Mouse (Mus musculus) hindbrain, embryonic 13.5 days (tissue): ENCODE results near the gene Arhgef26. TPM values are rescaled to one million over a fixed set of nuclear protein-coding genes. Genes with fewer than 3 reads are reported as not detected.

Experiments used
- ATAC-seq: fragments of 200-750 bp; cut with Nextera tagmentation; 2 replicates; pipeline ENCODE4 v1.8.0; 2017; ENCODE audit warnings: moderate TSS enrichment; ENCODE audit not compliant: low FRiP score
- H3K27ac ChIP-seq: fragments of 300-500 bp; sonication (generic); 2 replicates; pipeline ENCODE4 v1.5.1; 2015; ENCODE audit warnings: inconsistent platforms, mild to moderate bottlenecking, moderate library complexity
- H3K27me3 ChIP-seq: fragments of 300-500 bp; sonication (generic); 2 replicates; pipeline ENCODE4 v1.6.1; 2015; ENCODE audit warnings: mild to moderate bottlenecking, inconsistent platforms
- H3K36me3 ChIP-seq: fragments of 300-500 bp; sonication (generic); 2 replicates; pipeline ENCODE4 v1.6.1; 2015; ENCODE audit warnings: mild to moderate bottlenecking, inconsistent platforms
- H3K4me1 ChIP-seq: fragments of 300-500 bp; sonication (generic); replicated peaks from 2 replicates; pipeline ENCODE4 v1.6.1; 2015; ENCODE audit warnings: inconsistent platforms
- H3K4me2 ChIP-seq: fragments of 300-500 bp; sonication (generic); 2 replicates; pipeline ENCODE4 v1.6.1; 2015; ENCODE audit warnings: inconsistent platforms, mild to moderate bottlenecking, moderate library complexity
- H3K4me3 ChIP-seq: fragments of 300-500 bp; sonication (generic); 2 replicates; pipeline ENCODE4 v1.5.1; 2015; ENCODE audit warnings: mild to moderate bottlenecking, inconsistent platforms
- H3K9ac ChIP-seq: fragments of 300-500 bp; sonication (generic); 2 replicates; pipeline ENCODE4 v1.6.1; 2015; ENCODE audit warnings: mild to moderate bottlenecking, inconsistent platforms
- H3K9me3 ChIP-seq: fragments of 300-500 bp; sonication (generic); 2 replicates; pipeline ENCODE4 v1.6.1; 2016; ENCODE audit warnings: inconsistent platforms
- WGBS: fragments of 180-500 bp; shearing (Covaris S2); methylation state at CpG from one replicate; pipeline ENCODE4 v1.1.7; 2015; 5-methylcytosine and 5-hydroxymethylcytosine counted together
- polyA plus RNA-seq: library from polyadenylated mRNA; unstranded; fragments of >200 nt; fragmentation: Nextera tagmentation; extraction: Ambion mirVana; gene quantifications from 2 replicates; pipeline ENCODE4 v1.2.1, GENCODE M21; 2015

Arhgef26 gene
- polyA plus RNA-seq, 1 experiment from 2014 or later: 14.2 TPM

GRCm38 (mm10) chr3:62394284-62394683 is 56.1 kb downstream of the Arhgef26 start:
- H3K27me3 ChIP-seq: no peaks in the 10 kb centered on the region
- peaks cover 7% of the 10 kb centered on the region; the same call in 1 of the 2 replicates for H3K4me1 ChIP-seq
- no peaks in the 10 kb centered on the region for H3K36me3 ChIP-seq
- ATAC-seq: 0 out of 2 replicates have a peak, but pooled peaks have one; percentile 36
- H3K9me3 ChIP-seq: no peaks in the 10 kb centered on the region
- no peak overlapping the region for H3K27ac ChIP-seq
- no peak overlapping the region for H3K4me3 ChIP-seq
- 14% methylated on average over 7 of the region's 7 CpGs for WGBS
- no peak overlapping the region for H3K4me2 ChIP-seq
- H3K9ac ChIP-seq: no peak overlapping the region

- Histone ChIP-seq H3K9ac (no peak overlapping the region), H3K27ac (no peak overlapping the region), H3K4me2 (no peak overlapping the region), H3K27me3 (no peaks in the 10 kb centered on the region), H3K4me1 (peaks cover 7% of the 10 kb centered on the region; the same call in 1 of the 2 replicates), H3K9me3 (no peaks in the 10 kb centered on the region), H3K4me3 (no peak overlapping the region), H3K36me3 (no peaks in the 10 kb centered on the region)
- ATAC-seq: no peak
- 82% methylated on average over 5 of the region's 5 CpGs for WGBS
These were observed 57.2 kb downstream of the Arhgef26 start for GRCm38 (mm10) chr3:62395368-62395767.

GRCm38 (mm10) chr3:62396109-62396508 is 58.0 kb downstream of the Arhgef26 start:
- H3K9me3 ChIP-seq: no peaks in the 10 kb centered on the region
- H3K4me3 ChIP-seq: no peak overlapping the region
- no peak for ATAC-seq
- no peaks in the 10 kb centered on the region for H3K27me3 ChIP-seq
- no peak overlapping the region for H3K4me2 ChIP-seq
- peaks cover 7% of the 10 kb centered on the region; the same call in 1 of the 2 replicates for H3K4me1 ChIP-seq
- no peaks in the 10 kb centered on the region for H3K36me3 ChIP-seq
- WGBS: 76% methylated on average over 5 of the region's 5 CpGs
- no peak overlapping the region for H3K9ac ChIP-seq
- no peak overlapping the region for H3K27ac ChIP-seq

DNA sequence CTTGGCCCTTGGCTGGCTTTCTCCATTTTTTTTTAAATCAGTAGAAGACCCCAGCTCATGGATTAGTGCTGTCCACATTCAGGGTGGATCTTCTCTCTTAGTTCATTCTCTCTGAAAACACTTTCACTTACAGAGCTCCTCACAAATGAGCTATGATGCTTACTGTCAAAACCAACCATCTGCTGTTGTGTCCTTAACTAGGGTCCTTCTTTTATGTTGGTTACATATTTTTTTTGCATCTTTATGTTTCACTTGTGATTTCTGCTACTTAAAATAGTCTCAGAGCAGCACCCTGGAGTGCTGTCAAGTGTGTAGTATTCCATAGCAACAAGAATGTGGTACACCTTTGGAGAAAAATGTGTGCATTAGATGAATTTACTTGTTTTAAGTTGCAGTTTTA is 60.0 kb downstream of the Arhgef26 start:
- no peak overlapping the region for H3K27ac ChIP-seq

DNA sequence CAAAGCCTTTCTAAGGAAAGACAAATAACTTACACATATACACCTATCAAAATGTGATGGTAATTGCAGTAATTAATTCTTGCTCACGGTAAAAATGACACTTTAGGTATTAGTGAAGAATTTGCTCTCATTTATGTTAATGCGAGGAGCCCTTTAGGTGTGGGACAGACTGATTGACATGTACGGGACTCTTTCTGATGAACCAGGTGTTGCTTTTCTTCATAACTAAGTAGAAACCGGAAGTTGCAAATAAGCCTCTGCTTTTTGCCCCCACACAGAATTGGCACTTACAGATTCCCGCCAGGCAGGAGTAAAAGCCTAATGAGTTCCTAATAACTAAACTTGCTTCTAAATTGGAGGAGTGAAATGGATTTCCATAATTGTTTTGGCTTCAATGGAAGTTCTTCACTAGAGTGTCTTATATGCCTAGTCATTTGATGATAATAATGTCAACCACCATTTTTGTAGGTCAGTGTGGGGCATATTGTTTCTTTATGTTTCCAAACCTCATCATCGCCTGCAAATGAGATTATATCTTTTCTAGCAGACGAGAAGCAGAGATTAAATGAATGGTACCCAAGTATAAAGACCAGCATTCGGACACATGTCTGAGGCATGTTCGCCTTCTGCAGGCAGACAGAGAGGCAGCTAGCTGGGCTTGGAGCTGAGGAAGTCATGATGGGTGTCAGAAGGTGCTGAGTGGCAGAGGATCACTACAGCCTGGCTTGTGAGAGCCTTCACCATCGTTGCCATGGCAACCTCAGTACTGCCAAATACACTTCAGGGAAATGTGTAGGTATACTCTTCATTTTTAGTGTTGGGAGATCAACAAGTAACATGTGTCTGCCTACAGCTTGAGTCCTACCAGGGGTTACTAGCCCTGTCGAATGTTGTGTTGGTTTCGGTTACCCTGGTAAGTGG is 61.9 kb downstream of the Arhgef26 start:
- ATAC-seq: no peak
- Histone ChIP-seq H3K36me3 (no peaks in the 10 kb centered on the region), H3K9me3 (no peaks in the 10 kb centered on the region), H3K4me3 (no peak overlapping the region), H3K27ac (no peak overlapping the region), H3K4me1 (peaks cover 3% of the 10 kb centered on the region; the same call in 1 of the 2 replicates), H3K27me3 (no peaks in the 10 kb centered on the region), H3K4me2 (no peak overlapping the region), H3K9ac (no peak overlapping the region)
- 88% methylated on average over 12 of the region's 12 CpGs for WGBS

More for the DNA sequence above, 60.0 kb downstream of the Arhgef26 start:
- Histone ChIP-seq H3K4me2 (no peak overlapping the region), H3K9me3 (no peaks in the 10 kb centered on the region), H3K36me3 (no peaks in the 10 kb centered on the region), H3K4me1 (peaks cover 7% of the 10 kb centered on the region; the same call in 1 of the 2 replicates), H3K27me3 (no peaks in the 10 kb centered on the region), H3K4me3 (no peak overlapping the region), H3K9ac (no peak overlapping the region)
- ATAC-seq: no peak

GRCm38 (mm10) chr3:62402466-62402865 is 64.3 kb downstream of the Arhgef26 start:
- WGBS: 95% methylated on average over 2 of the region's 2 CpGs
- ATAC-seq: no peak
- no peak overlapping the region for H3K27ac ChIP-seq

GRCm38 (mm10) chr3:62404477-62405246 is 66.5 kb downstream of the Arhgef26 start:
- no peak overlapping the region for H3K27ac ChIP-seq
- H3K27me3 ChIP-seq: no peaks in the 10 kb centered on the region
- H3K4me1 ChIP-seq: 0 out of 2 replicates have a peak, but pooled peaks cover 3% of the 10 kb centered on the region
- no peak overlapping the region for H3K4me2 ChIP-seq
- H3K9ac ChIP-seq: no peak overlapping the region
- ATAC-seq: no peak
- H3K36me3 ChIP-seq: no peaks in the 10 kb centered on the region
- H3K4me3 ChIP-seq: no peak overlapping the region
- H3K9me3 ChIP-seq: no peaks in the 10 kb centered on the region
- WGBS: 76% methylated on average over 7 of the region's 7 CpGs

More at GRCm38 (mm10) chr3:62402466-62402865, 64.3 kb downstream of the Arhgef26 start:
- H3K9ac ChIP-seq: no peak overlapping the region
- no peaks in the 10 kb centered on the region for H3K9me3 ChIP-seq
- no peaks in the 10 kb centered on the region for H3K27me3 ChIP-seq
- no peaks in the 10 kb centered on the region for H3K36me3 ChIP-seq
- no peak overlapping the region for H3K4me2 ChIP-seq
- no peaks in the 10 kb centered on the region for H3K4me1 ChIP-seq
- H3K4me3 ChIP-seq: no peak overlapping the region

GRCm38 (mm10) chr3:62409555-62410182 is 71.5 kb downstream of the Arhgef26 start:
- Histone ChIP-seq H3K9ac (no peak overlapping the region), H3K4me3 (no peak overlapping the region), H3K4me2 (no peak overlapping the region), H3K4me1 (0 out of 2 replicates have a peak, but pooled peaks cover 8% of the 10 kb centered on the region), H3K27ac (peak overlapping the region; percentile 14; the same call in 1 of the 2 replicates), H3K9me3 (no peaks in the 10 kb centered on the region), H3K36me3 (no peaks in the 10 kb centered on the region), H3K27me3 (no peaks in the 10 kb centered on the region)
- peak; percentile 71 for ATAC-seq
- WGBS: 11% methylated on average over 8 of the region's 8 CpGs

DNA sequence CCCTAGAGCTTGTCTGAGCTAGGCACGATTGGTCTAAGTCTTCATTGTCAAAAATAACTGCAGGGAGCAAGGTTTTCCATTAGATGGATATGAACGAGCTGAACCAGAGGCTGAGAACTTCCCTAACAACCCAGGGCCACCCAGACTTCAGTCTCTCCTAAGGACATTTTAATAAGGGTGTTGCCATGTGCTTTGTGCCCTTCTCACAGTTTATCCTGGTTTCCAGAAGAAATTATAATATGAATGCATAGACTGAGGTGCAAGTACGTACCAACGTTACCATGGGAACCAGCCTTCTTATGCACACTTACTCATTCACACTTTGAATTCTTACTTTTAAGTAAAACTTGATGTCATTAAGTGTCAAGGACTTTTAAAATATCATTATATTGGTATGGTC is 72.3 kb downstream of the Arhgef26 start:
- H3K4me1 ChIP-seq: 0 out of 2 replicates have a peak, but pooled peaks cover 8% of the 10 kb centered on the region
- H3K4me2 ChIP-seq: no peak overlapping the region
- no peaks in the 10 kb centered on the region for H3K9me3 ChIP-seq
- no peak overlapping the region for H3K9ac ChIP-seq
- no peaks in the 10 kb centered on the region for H3K27me3 ChIP-seq
- H3K4me3 ChIP-seq: no peak overlapping the region
- no peak for ATAC-seq
- no peak overlapping the region for H3K27ac ChIP-seq
- no peaks in the 10 kb centered on the region for H3K36me3 ChIP-seq
- 37% methylated on average over 4 of the region's 4 CpGs for WGBS

GRCm38 (mm10) chr3:62412704-62413103 is 74.6 kb downstream of the Arhgef26 start:
- Histone ChIP-seq H3K9me3 (no peaks in the 10 kb centered on the region), H3K9ac (no peak overlapping the region), H3K27me3 (no peaks in the 10 kb centered on the region), H3K4me3 (no peak overlapping the region), H3K36me3 (no peaks in the 10 kb centered on the region), H3K4me2 (no peak overlapping the region), H3K27ac (no peak overlapping the region), H3K4me1 (0 out of 2 replicates have a peak, but pooled peaks cover 8% of the 10 kb centered on the region)
- 75% methylated on average over 7 of the region's 7 CpGs for WGBS
- ATAC-seq: no peak

DNA sequence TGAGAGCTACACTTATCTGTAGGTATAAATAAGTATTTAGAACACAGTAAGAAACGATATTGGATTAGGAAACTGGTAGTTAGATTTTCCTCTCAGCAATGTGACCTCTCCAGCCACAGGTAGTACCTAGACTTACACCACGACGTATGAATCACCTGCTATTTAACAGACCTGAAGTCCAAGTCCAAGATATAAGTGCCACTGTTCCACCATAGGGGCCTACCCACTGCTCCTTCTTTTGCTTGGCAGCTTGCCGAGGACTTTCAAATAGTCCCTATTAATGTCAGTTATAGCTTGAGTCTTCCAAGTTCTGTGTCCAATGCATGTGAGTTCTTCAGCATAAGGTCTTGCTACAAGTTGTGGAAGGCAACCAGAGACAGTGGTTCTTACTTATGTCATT is 76.8 kb downstream of the Arhgef26 start:
- no peak overlapping the region for H3K9ac ChIP-seq
- ATAC-seq: no peak

GRCm38 (mm10) chr3:62417458-62417857 is 79.3 kb downstream of the Arhgef26 start:
- H3K27me3 ChIP-seq: no peaks in the 10 kb centered on the region
- no peak overlapping the region for H3K9ac ChIP-seq
- ATAC-seq: no peak
- no peaks in the 10 kb centered on the region for H3K4me1 ChIP-seq
- H3K4me3 ChIP-seq: no peak overlapping the region
- no peak overlapping the region for H3K27ac ChIP-seq
- no peaks in the 10 kb centered on the region for H3K9me3 ChIP-seq
- no peak overlapping the region for H3K4me2 ChIP-seq
- H3K36me3 ChIP-seq: no peaks in the 10 kb centered on the region; the same call in 1 of the 2 replicates
- 93% methylated on average over 6 of the region's 6 CpGs for WGBS

More for the DNA sequence above, 76.8 kb downstream of the Arhgef26 start:
- Histone ChIP-seq H3K9me3 (no peaks in the 10 kb centered on the region), H3K36me3 (no peaks in the 10 kb centered on the region), H3K4me1 (0 out of 2 replicates have a peak, but pooled peaks cover 2% of the 10 kb centered on the region), H3K4me3 (no peak overlapping the region), H3K27ac (no peak overlapping the region), H3K27me3 (no peaks in the 10 kb centered on the region), H3K4me2 (no peak overlapping the region)
- WGBS: 97% methylated on average over 4 of the region's 4 CpGs
